Mouse (Mus musculus): ENCODE measurements at regions not wholly inside any gene's neighbourhood (a gene's known extent, or its start where the extent isn't known, plus 50 kb on each side); places are given as distances from the start of the nearest gene placed in this dataset.
"Not testable (repeated sequence)": the region's sequence is repeated elsewhere in the genome, so short reads cannot be mapped to it uniquely, and the experiment has no call there.

- DNase-seq (ENCODE audit: low read depth) = no peak
Measured at GRCm38 (mm10) chr14:52565606-52566005, 70.1 kb upstream of the Olfr1507 start.

GRCm38 (mm10) chr14:52556340-52556739 lies 60.8 kb upstream of the Olfr1507 start:
- DNase-seq (ENCODE audit: low read depth) = not testable (repeated sequence)

DNA sequence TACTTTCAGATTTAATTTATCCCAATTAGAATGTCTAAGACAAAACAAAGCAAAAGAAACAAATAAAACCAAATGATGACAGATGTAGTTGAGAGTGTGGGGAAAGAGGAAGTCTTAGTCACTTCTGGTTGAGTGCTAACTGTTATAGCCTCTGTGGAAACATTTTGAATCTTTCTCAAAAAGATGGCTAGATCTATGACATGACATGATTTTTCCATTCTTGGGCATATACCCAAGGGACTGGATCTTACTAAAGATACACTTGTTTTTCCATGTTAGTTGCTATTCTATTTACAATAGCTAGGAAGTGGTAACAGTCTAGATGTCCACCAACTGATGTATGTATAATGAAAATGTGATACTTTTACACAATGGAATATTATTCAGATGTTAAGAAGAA lies 57.9 kb upstream of the Olfr1507 start:
- no peak for DNase-seq (ENCODE audit: low read depth)

DNA sequence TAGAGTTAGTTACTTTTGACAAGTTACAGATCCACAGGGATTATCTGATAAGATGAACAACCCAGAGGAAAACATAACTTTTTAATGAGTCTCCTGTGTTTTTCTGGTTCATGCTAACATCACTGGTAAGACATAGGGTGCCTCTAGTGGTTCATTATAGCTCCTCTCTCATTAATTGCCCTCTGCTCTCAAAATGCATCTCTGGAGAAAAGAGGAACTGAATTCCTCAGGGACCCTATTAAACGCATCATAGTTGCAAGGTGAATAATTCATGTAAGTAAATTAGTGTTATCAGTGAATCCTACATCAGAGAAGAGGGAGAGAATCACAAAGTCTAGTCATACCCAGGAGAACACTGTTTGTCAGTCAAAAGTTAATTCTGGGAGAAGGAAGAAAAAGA lies 52.4 kb upstream of the Olfr1507 start:
- DNase-seq (ENCODE audit: low read depth) = no peak

Measured in c-Kit-positive CD71-positive TER-119-negative erythroid progenitor cells, embryonic 14.5 days (primary cell).